Mouse (Mus musculus) embryonic fibroblast, embryonic 13.5 days (primary cell): ENCODE data around the gene Aldh1l2.

Source experiments
- CTCF ChIP-seq: IDR thresholded peaks from 2 replicates; pipeline ENCODE4 v1.5.1; 2011; ENCODE audit warnings: mild to moderate bottlenecking, control low read depth, low read length, moderate library complexity, borderline replicate concordance; ENCODE audit not compliant: insufficient read depth
- POLR2A ChIP-seq: IDR thresholded peaks from 2 replicates; pipeline ENCODE4 v1.6.1; 2011; ENCODE audit warnings: low read depth, mild to moderate bottlenecking, control low read depth, low read length, moderate library complexity

DNA sequence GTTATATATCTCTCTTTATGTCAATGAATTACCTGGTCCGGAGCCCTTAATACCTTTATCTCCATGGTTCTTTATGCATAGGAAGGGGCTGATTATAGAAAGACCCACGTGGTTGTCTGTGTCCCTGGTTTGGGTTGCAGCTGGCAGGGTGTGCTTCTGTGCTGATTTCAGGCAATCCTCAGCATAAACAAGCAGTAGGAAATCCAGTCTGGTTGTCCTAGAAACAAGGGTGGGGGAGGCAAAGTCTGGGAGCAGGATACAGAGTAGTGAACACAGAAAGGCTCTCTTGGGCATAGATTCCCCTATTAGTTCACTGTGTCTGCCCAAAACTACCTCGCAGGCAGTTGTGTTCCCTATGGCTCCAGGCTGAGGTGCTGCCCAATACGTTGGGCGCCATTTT lies 56.7 kb downstream of the Aldh1l2 start:
- TF ChIP-seq CTCF = no peak
- no peak for TF ChIP-seq POLR2A
